Mouse (Mus musculus) urinary bladder, adult 18-20 months (tissue): ENCODE measurements around the gene Igsf11.
A peak's percentile ranks its signal among the peaks of the same experiment; 100 is the strongest.

Experiments used
- DNase-seq, 2 experiments: peaks; one replicate each; pipeline ENCODE4 v3.0.0; 2022; ENCODE audit warnings: low spot score in 2 of 2, mixed read lengths in 2 of 2

Gene Igsf11

DNA sequence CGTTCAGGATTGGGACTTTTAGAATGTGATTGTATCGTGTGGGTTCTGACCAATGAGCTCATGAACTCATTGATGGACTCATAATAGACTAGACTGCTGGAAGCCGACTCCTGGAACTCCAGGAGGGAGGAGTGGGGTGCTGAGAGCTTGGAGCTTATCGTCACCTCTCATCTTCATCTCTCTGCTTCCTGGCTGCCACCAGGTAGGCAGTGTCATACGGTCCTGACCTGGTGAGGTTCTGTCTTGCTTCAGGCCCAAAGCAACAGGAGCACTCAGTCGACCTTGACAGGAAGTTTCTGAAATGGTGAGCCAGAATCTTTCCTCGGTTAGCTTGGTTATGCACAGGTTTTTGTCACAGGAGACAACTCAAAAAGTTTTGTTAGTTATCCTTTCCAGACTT lies at the start of gene Igsf11:
Igsf11 (plus strand) TSS at position 301 of the 400 bp plus-strand sequence.
- no peak for DNase-seq

DNA sequence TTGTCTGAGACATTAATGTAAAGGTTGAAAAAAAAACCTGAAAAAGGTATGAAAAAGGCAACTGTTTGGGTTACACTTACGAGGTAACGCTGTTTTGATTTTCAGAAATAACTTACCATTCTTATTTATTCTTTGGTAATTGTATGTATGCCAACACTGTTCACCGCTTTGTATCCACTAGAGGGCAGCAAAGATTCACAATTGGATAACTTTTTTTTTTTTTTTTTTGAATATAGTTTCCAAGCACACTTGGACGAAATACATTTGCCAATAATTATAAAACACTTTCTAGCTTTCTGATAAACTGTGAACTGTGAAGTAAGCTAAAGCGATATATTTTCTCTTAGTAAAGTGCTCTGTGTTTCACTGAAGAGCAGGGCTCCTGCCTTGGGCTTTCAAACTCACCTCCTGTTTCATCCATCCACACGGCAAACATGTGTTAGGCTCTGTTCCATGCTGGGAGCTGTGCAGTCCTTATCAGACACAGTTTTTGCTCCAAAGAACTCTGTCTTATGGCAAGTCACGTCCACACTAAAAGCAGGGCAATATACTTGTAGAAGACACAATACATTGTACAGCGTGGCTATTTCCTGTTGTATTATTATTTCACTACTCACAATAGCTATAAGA lies 34.2 kb upstream of the Igsf11 start:
- no peak for DNase-seq

DNA sequence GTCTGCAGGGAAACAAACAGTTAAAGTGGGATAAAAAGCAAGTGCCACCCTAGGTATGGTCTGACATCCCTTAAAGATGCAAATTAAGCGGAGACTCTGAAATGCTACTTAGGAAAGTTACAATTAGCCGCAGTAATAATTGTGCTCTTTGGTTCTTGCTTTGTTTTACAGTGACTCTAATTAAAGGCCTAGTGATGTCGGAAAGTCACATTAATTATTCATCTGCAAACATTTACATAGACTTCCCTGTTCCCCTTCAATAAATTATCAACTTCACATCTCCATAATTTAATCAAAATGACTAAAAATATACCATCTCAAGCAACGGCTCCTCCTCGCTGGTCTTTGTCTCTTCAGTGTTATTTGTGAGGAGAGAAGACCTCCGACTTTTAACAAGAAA lies 31.9 kb upstream of the Igsf11 start:
- no peak for DNase-seq

DNA sequence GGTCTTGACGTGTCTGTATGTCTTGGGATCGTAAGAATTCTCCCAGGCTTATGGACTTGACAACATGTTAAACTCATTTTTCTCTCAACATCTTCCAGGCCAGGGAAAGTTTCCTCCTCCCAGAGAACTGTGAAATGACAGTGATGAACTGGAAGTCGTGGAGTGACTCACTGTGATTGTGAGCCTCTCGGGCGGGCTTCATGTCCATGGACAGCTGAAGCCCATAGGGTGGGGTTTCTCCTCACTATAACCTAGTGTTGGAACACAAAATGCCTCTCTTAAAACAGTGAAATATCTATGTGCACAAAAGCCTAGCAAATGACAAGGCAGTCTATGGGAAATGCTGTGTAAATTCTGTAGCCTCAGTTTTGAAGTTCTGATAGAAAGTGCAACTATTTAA lies 28.1 kb upstream of the Igsf11 start:
- DNase-seq = no peak

DNA sequence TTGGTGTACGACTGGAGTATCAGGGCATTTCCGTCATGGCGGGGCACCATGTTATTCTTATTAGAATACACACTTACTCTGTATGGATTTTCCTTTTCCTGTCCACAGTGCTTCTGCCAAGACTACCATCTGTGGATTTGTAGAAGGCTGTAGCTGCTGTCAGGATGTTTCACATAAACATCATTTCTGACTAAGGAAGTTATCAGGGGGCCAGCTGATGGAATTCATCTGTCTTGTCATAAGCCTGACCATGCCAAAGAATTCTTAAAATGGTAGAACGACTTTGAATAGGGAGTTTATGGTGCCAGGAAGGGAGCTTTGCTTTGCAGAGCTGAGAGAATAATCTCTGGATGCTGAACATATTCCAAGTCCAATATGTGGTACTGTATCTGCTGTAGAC lies 19.2 kb upstream of the Igsf11 start:
- DNase-seq = no peak

DNA sequence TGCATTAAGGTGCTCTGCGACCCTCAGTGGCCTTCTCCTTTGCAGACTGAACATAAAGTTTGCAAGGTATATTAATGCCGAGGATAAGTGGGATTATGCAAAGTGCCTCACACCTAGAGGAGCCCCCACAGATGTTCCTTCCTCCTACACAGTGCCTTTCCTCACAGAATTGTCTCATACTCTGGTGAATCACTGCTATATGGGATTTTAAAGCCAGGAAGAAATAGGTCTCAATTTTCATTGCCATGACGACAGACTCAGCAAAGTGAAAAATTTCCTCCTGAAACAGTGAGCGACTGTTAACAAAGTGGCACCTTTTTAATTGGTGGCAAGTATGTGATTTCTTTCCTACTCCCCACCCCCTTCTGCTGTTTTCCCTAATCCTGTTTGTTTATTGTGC lies 18.0 kb upstream of the Igsf11 start:
- DNase-seq = no peak

DNA sequence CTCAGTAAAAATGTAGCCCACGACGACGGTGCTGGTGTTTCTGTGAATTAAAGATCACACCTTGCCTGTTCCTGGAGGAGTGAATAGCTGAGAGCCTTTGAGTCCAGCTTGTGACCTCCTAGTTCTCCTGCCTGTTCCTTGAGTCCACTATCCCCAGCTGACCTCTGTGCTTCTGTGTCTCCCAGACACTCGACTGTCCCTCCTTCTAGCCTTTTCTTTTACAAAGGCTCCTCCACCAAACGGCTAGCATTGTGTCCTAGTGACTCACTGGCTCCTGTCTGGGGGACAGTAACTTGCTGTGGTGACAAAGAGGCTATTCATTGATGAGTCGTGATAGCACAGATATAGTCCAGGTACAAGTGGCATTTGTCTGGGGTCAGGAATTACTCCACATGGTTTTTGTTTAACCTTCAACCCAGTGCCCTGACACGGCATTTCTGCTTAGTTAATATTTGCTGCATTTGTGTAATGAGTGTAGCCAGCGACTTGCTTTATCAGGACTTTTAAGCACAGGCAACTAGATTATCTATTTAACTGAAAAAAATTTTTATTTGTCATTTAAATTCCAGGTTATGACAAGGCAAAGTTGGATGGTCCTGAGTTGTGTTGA lies 6.5 kb downstream of the Igsf11 start:
- DNase-seq = no peak

DNA sequence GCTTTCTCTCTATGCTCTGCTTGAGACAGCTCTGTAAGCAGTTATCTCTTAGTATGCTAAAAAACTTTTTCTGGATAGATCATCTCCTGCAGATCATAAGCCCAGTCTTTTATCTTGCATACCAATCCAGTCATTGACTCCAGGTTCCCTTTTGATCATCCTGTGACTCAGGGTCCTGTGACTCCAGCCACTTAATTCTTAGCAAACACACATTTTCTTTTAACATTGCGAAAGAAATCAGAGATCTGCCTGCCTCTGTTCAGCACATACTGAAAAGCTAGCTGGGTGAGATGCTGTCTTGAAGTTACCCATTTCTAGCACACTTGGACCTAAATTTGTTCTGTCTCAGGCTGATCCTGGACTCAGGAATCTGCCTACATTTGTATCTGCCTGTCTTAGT lies 7.6 kb downstream of the Igsf11 start:
- DNase-seq = no peak

DNA sequence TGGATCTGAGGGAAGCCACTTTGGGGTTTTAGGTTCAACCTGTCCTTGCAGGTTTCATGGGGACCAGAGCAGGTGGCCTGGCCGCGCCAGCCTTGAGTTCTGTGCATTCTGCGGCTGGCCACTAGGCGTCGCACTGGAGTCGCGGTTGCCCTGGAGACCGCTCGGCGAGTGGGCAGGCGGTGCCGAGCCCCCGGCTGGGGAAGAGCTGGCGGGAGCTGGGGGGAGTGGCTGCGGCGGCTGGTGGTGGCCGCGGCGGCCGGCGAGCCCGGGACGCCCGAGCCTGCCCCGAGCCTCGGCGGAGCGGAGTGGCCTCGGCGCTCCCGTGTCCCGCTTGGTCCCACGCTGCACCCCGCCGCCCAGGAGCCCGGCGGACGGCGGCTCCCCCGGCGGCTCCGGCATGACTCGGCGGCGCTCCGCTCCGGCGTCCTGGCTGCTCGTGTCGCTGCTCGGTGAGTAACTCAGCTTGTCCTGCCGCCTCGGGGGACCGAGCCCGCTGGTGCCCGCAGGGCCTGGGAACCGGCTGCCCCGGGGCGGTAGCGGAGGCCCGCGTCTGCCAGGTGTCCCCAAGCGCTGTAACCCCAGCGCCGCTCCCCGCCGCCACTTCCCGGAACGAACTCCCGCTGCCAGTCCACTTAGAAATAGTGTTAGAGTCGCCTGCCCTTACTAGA lies 9.8 kb downstream of the Igsf11 start:
- DNase-seq = peak; percentile 82 to 94

DNA sequence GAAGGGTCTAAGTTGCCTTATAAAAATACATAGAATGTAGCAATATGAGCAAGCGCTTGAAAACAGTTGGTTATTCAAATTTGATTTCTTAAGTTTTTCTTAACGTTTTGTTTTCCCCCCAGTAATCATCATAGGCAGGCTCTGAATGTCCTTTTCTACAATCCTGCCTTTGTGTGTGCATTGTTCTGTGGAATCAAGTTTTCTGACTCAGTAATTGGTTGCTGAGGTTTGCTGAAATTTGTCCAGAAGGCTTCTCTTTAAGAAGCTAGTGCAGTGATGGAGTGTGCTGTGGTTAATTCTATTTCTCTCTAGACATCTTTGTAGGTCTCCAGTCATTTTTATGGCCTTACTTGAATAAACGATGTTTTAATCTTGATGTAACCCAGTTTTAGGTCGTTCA lies 10.5 kb downstream of the Igsf11 start:
- DNase-seq = no peak

DNA sequence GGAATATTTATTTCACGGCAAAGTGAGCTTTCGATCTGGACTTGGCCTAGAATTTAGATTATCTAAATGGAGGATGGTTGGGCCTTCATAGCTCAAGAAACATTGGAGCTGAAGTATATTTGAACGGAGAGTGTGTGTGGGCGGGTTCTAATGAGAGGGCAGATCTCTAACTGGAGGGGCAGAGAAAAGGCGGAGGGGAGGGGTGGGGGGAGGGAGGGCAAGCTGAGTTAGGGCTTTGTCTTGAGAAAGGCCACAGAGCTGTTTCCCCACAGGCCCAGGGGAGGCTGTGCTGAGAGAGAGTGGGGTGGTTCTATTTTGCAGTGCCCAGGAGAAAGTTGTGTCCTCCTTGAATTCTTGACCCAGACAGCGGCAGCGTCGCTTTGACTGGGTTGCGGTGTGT lies 11.7 kb downstream of the Igsf11 start:
- DNase-seq = no peak

DNA sequence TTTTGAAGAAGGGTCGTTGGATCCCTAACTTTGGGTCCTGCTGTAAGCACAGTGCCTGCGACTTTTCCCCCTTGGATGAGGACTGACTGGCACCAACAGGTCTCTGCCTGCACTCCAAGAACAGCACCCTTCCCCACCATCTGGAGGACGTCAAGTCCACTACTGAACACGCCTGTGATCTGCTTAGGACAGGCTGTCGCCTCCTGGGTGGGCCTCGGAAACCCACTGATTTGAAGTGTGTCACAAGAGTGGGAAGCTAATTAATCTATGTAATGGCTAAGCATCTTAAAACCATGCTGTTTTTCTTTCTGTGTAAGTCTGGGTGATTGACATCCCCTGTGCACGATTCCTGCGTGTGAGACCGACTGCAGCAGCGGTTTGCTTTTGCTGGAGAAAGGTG lies 13.4 kb downstream of the Igsf11 start:
- DNase-seq = no peak

DNA sequence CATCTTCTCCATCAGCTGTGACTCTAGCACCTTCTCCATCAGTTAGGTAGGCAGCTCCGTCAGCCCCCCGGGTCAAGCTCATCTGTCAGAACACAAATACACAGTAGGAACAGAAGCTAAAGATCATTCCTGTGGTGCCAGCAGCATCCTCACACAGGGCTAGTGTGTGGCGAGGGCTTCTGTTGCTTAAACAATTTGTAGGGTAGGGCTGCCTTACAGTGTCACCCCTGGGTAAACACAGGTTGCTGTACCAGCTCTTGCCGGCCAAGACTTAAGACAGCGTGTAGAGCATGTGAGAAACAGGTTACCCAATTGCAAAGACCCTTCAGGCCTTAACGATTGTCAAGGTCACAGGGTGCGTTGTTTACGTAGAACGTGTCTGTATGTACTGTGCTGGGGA lies 15.8 kb downstream of the Igsf11 start:
- DNase-seq = no peak

DNA sequence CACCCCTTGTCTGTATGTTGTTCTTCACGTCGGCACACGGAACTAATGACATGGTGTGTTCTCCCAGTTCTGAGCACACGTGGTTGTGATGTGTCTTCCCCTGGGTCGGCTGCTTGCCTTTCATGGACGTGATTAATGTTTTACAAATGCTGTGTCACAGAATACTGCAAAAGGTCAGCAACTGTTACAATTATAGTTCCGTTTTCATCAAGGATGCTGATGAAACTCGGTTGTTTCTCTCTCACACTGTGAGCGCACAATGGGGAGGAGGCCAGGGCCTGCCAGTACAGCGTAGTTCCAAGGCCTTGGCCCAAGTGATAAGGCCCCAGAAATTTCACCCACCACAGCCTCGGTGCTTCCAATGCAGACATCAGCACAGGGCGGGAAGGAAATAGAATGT lies 17.0 kb downstream of the Igsf11 start:
- DNase-seq = no peak

DNA sequence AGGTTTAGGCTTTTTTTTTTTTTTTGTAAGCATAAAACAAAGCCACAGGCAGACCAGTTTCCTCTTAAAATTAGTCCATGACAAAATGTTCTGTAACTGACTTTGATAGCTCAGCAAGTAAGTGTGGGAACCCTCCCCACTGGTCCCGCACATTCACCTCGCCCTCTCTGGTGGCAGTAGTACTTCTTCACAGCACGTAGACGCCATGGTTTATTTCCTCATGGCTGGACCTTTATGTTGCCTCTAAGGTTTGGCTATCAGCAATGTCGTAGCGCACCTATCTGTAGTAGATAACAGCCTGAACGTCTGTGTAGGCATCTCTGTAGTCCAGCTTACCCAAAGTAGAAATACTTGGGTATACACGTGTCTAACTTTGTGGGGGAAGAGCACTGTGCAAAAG lies 17.6 kb downstream of the Igsf11 start:
- no peak for DNase-seq

DNA sequence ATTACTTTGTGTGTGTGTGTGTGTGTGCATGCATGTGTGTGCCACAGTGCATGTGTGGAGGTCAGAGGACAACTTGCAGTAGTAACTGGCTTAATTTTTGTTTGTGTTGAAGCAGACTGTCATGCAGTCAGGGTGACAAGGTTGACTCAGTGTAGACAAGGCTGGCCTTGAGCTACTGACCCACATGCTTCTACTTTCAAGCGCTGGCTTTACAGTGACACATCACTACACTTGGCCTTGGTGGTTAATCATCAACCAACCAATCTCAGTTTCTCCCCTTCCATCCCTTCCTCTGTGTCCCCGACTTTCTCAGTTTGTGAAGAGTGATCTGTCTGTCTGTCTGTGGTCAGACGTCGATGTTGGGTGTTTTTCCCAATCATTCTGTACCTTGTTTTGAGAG lies 23.0 kb downstream of the Igsf11 start:
- DNase-seq = no peak

DNA sequence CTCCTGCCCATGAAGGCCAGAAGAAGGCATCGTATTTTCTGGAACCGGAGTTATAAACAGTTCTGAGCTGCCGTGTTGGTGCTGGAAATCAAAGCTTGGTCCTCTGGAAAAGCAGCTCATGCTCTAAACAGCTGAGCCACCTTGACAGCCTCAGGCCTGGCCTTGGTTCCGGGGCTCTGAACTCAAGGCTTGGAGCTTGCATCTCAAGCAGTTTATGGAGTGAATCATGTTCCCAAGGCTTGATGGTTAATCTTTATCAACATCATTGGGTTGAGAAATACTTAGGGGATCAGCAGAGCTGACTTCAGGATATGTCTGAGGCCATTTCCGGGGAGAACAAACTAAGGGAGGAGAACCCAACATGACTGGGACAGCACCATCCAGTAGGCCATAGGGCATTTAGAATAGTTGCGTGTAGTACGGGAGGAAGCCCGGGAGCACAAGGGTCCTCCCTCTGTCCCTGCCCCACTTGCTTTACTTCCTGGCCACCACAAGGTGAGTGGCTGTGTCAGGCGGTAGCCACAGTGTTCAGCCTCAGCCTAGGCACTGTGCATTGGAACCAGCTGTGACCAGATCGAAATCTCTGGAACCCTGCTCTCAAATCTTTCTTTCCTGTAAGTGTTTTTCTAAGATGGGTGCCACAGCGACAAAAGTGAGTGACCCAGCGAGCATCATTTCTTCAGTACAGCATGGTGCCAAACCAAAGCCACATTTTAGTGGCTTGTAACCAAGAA lies 23.7 kb downstream of the Igsf11 start:
- no peak for DNase-seq

DNA sequence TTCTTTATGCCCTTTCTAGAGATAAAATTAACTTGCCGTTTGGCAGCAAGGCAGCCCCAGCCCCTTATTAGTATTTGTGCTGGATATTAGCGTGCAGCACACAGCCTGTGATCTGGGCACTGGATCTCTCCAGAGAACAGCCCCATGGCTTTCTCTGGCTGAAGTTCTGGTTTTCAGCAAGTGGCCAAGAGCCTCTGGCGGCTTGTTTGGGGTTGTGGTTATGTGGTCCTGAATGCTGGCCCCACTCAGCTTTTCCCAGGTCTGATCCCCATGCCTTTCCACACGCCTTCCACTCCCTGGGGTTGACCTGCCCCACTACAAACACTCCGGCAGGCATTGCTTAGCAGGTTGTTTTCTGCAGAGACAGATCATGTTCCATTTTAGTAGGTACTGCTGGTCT lies 24.4 kb downstream of the Igsf11 start:
- DNase-seq = no peak

DNA sequence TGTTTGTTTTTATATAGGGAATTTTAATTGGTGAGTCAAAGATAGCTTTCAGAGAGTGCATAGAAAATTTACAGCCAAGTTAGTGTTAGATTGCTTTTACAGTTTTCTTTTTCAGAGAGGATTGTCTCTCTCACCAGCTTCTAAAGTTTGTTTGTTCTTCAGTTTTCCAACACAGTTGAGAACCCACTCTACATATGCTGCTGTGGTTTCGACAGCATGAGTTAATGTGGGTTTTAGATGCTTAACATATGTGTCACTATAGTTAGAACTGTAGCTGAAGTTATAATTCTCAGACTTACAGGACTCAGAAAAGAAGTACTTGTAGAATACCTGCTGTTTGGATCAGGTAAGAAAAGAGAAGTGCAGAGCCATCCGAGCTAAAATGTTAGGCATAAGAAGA lies 25.6 kb downstream of the Igsf11 start:
- DNase-seq = no peak

DNA sequence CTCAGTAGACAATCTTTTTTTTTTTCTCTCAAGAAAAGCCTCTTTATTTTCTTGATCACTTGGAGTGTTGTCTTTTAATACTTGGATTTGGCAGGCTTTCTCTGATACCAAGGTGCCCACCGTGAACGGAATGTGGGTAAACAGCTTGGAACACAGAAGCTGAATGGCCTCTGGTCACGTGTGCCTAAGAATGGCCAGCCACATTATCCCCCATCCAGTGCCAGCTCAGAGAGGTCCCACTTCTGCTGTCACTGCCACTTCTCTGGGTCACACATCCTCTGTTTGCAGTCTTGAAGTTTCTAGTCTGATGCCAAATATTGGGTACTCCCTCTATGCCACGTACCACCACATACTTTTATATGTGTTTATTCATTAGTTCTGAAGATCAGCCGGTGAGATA lies 28.0 kb downstream of the Igsf11 start:
- DNase-seq = no peak

DNA sequence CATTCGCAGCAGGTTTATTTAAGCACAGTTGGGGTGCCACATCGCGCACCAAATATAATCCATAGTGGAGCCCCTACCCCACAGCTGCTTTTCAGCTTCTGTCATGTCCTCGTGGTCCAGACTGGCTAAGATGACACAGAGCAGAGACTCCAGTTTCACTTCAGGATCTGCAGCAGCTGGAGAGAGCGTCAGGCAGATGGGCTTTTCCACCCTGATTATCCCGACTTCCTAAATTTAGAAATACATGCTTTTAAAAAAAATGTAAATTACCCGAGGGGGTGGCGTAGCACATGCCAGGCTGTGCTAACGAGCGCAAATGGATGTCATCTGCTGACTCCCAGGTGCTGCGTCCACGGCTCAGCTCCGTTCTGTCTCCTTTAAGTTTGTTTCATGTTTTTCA lies 32.5 kb downstream of the Igsf11 start:
- DNase-seq = no peak

DNA sequence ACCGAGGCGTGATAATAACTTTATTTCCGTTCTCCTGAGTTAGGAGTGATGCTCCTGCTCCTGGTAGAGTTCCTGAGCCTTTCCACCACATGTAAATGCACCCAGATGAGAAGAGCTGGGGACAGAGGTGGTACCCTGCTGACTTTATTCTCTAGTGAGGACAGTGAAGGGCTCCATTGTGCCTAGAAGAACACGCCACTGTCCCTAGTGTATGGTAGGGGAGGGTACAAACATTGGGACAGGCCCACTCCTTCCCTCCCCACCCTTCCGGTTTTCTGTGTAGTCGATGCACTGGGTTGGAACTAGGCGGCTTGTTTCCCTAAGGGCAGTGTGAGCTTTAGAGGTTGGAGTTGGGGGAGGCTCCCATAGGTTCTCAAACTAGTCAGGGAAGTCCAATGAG lies 36.3 kb downstream of the Igsf11 start:
- no peak for DNase-seq

DNA sequence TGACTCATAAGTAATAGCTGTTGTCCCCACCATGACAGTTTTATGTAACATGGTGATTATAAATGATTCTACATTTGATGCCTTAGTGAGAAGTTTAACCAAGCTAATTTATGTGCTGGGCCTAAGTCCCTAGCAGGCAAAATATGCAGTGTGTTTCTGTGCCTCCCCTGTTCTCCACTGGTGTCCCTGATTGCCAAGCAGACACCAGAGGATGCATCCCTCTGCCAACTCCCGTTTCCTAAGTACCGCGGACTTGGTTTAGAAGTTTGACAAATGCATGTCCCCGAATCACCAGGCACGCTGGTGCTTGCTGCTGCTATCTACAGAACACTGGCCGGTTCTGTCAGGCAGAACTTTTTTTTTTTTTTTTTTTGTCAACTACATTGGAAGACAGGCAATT lies 39.0 kb downstream of the Igsf11 start:
- no peak for DNase-seq
